Mouse (Mus musculus) megakaryocyte, embryonic 14.5 days (primary cell): Measurements from ENCODE around the gene Ice1. TPM values are rescaled to one million over a fixed set of nuclear protein-coding genes. Genes with fewer than 3 reads are reported as not detected.

Source experiments
- H3K27me3 ChIP-seq: replicated peaks from 2 replicates; pipeline ENCODE3; 2012; ENCODE audit warnings: inconsistent platforms
- H3K36me3 ChIP-seq: replicated peaks from 2 replicates; pipeline ENCODE3; 2012; ENCODE audit warnings: low read length, inconsistent platforms, mixed read lengths
- H3K4me1 ChIP-seq: 2 replicates; pipeline ENCODE4 v1.6.1; 2012; ENCODE audit warnings: inconsistent platforms
- H3K4me3 ChIP-seq: replicated peaks from 2 replicates; pipeline ENCODE3; 2012; ENCODE audit warnings: moderate library complexity, mild to moderate bottlenecking, inconsistent platforms
- H3K9me3 ChIP-seq: 2 replicates; pipeline ENCODE4 v1.6.1; 2012; ENCODE audit warnings: inconsistent platforms
- FLI1 ChIP-seq: IDR thresholded peaks from 2 replicates; pipeline ENCODE4 v1.6.1; 2012; ENCODE audit warnings: low read length, inconsistent platforms, mixed read lengths
- GATA1 ChIP-seq: IDR thresholded peaks from 3 replicates; pipeline ENCODE4 v1.6.1; 2012; ENCODE audit warnings: mixed read lengths, low read length, inconsistent platforms, borderline replicate concordance
- polyA plus RNA-seq: library from polyadenylated mRNA; stranded (reverse); fragments of >175 nt; gene quantifications from 2 replicates; pipeline ENCODE4 v1.2.3, GENCODE M21; 2012; ENCODE audit warnings: low replicate concordance; ENCODE audit not compliant: insufficient read depth

Gene Ice1
- polyA plus RNA-seq, 1 experiment: 3.1 TPM

- Histone ChIP-seq H3K27me3 (no peaks in the 10 kb centered on the region), H3K4me3 (no peak overlapping the region), H3K9me3 (no peaks in the 10 kb centered on the region), H3K4me1 (peaks cover 50% of the 10 kb centered on the region), H3K36me3 (no peaks in the 10 kb centered on the region)
- no peak for TF ChIP-seq GATA1
- TF ChIP-seq FLI1: no peak
Measured at GRCm38 (mm10) chr13:70641941-70642340, 4.5 kb upstream of the Ice1 start.

- TF ChIP-seq FLI1 (no peak), GATA1 (no peak)
- H3K4me1 ChIP-seq: peaks cover 56% of the 10 kb centered on the region
- no peaks in the 10 kb centered on the region for H3K27me3 ChIP-seq
- H3K36me3 ChIP-seq: no peaks in the 10 kb centered on the region
- H3K4me3 ChIP-seq: no peak overlapping the region
- H3K9me3 ChIP-seq: no peaks in the 10 kb centered on the region
Measured at GRCm38 (mm10) chr13:70641381-70641780, 3.9 kb upstream of the Ice1 start.

GRCm38 (mm10) chr13:70639639-70640038 is 2.2 kb upstream of the Ice1 start:
- no peak for TF ChIP-seq FLI1
- no peak for TF ChIP-seq GATA1
- Histone ChIP-seq H3K4me3 (no peak overlapping the region), H3K27me3 (no peaks in the 10 kb centered on the region), H3K4me1 (peaks cover 64% of the 10 kb centered on the region), H3K9me3 (no peaks in the 10 kb centered on the region), H3K36me3 (no peaks in the 10 kb centered on the region)

GRCm38 (mm10) chr13:70637662-70638291 is 343 bp upstream of the Ice1 start:
- Histone ChIP-seq H3K27me3 (no peaks in the 10 kb centered on the region), H3K4me3 (peak overlapping the region; percentile 98), H3K4me1 (peaks cover 67% of the 10 kb centered on the region), H3K9me3 (no peaks in the 10 kb centered on the region), H3K36me3 (peaks cover 2% of the 10 kb centered on the region)
- TF ChIP-seq FLI1: no peak
- TF ChIP-seq GATA1: no peak

GRCm38 (mm10) chr13:70636706-70637105 is 728 bp downstream of the Ice1 start:
- peaks cover 9% of the 10 kb centered on the region for H3K36me3 ChIP-seq
- TF ChIP-seq GATA1 (no peak), FLI1 (no peak)
- H3K27me3 ChIP-seq: no peaks in the 10 kb centered on the region
- H3K4me1 ChIP-seq: peaks cover 71% of the 10 kb centered on the region
- H3K9me3 ChIP-seq: no peaks in the 10 kb centered on the region
- peak overlapping the region; percentile 98 for H3K4me3 ChIP-seq

GRCm38 (mm10) chr13:70635591-70635990 is 1.8 kb downstream of the Ice1 start:
- Histone ChIP-seq H3K27me3 (no peaks in the 10 kb centered on the region), H3K36me3 (peaks cover 19% of the 10 kb centered on the region), H3K9me3 (no peaks in the 10 kb centered on the region), H3K4me1 (peaks cover 70% of the 10 kb centered on the region), H3K4me3 (peak overlapping the region; percentile 8)
- TF ChIP-seq FLI1 (no peak), GATA1 (no peak)

- peaks cover 38% of the 10 kb centered on the region for H3K36me3 ChIP-seq
- TF ChIP-seq FLI1: no peak
- no peak for TF ChIP-seq GATA1
- H3K27me3 ChIP-seq: no peaks in the 10 kb centered on the region
- H3K4me3 ChIP-seq: no peak overlapping the region
- peaks cover 18% of the 10 kb centered on the region for H3K4me1 ChIP-seq
- no peaks in the 10 kb centered on the region for H3K9me3 ChIP-seq
Measured at GRCm38 (mm10) chr13:70626416-70626815, 11.0 kb downstream of the Ice1 start.

- Histone ChIP-seq H3K36me3 (peaks cover 39% of the 10 kb centered on the region), H3K27me3 (no peaks in the 10 kb centered on the region), H3K9me3 (no peaks in the 10 kb centered on the region), H3K4me3 (no peak overlapping the region), H3K4me1 (peaks cover 14% of the 10 kb centered on the region)
- TF ChIP-seq GATA1: no peak
Measured at GRCm38 (mm10) chr13:70625665-70626064, 11.8 kb downstream of the Ice1 start.

GRCm38 (mm10) chr13:70624445-70624844 is 13.0 kb downstream of the Ice1 start:
- H3K9me3 ChIP-seq: no peaks in the 10 kb centered on the region
- peaks cover 14% of the 10 kb centered on the region for H3K4me1 ChIP-seq
- H3K4me3 ChIP-seq: no peak overlapping the region
- H3K27me3 ChIP-seq: no peaks in the 10 kb centered on the region
- TF ChIP-seq GATA1 (no peak), FLI1 (no peak)
- H3K36me3 ChIP-seq: peaks cover 51% of the 10 kb centered on the region

GRCm38 (mm10) chr13:70622461-70623057 is 14.9 kb downstream of the Ice1 start:
- no peaks in the 10 kb centered on the region for H3K9me3 ChIP-seq
- no peaks in the 10 kb centered on the region for H3K27me3 ChIP-seq
- H3K4me3 ChIP-seq: no peak overlapping the region
- no peak for TF ChIP-seq FLI1
- TF ChIP-seq GATA1: no peak
- H3K36me3 ChIP-seq: peaks cover 68% of the 10 kb centered on the region
- peaks cover 14% of the 10 kb centered on the region for H3K4me1 ChIP-seq

- Histone ChIP-seq H3K4me3 (no peak overlapping the region), H3K4me1 (peaks cover 12% of the 10 kb centered on the region), H3K9me3 (no peaks in the 10 kb centered on the region), H3K27me3 (no peaks in the 10 kb centered on the region), H3K36me3 (peaks cover 79% of the 10 kb centered on the region)
- TF ChIP-seq FLI1: no peak
- TF ChIP-seq GATA1: no peak
Measured at GRCm38 (mm10) chr13:70621509-70621908, 15.9 kb downstream of the Ice1 start.
